Mouse (Mus musculus) heart, adult 2 months (tissue): ENCODE data around the gene Mrps14. TPM values are rescaled to one million over a fixed set of nuclear protein-coding genes. Genes with fewer than 3 reads are reported as not detected.
A peak's percentile ranks its signal among the peaks of the same experiment; 100 is the strongest.

ENCODE experiments used
- DNase-seq, 2 experiments: peaks; one replicate each; pipeline ENCODE4 v3.0.0; 2021
- H3K27ac ChIP-seq: fragments of 200-600 bp; 2 replicates; pipeline ENCODE4 v1.8.1; 2022
- H3K27me3 ChIP-seq: fragments of 200-500 bp; 2 replicates; pipeline ENCODE4 v1.6.1; 2012; ENCODE audit warnings: mild to moderate bottlenecking, low read length, inconsistent platforms, mixed read lengths; ENCODE audit not compliant: control insufficient read depth, insufficient read depth
- H3K36me3 ChIP-seq: fragments of 200-500 bp; 2 replicates; pipeline ENCODE4 v1.6.1; 2012; ENCODE audit warnings: low read length, inconsistent platforms; ENCODE audit not compliant: control insufficient read depth, insufficient read depth
- H3K4me1 ChIP-seq: fragments of 200-500 bp; 2 replicates; pipeline ENCODE4 v1.6.1; 2011; ENCODE audit warnings: low read length; ENCODE audit not compliant: control insufficient read depth, insufficient read depth
- H3K4me3 ChIP-seq: fragments of 200-600 bp; 2 replicates; pipeline ENCODE4 v1.8.1; 2022
- H3K79me2 ChIP-seq: fragments of 200-500 bp; replicated peaks from 2 replicates; pipeline ENCODE4 v1.6.1; 2012; ENCODE audit warnings: mild to moderate bottlenecking, inconsistent platforms, low read length, moderate library complexity, mixed read lengths; ENCODE audit not compliant: control insufficient read depth, insufficient read depth
- H3K9ac ChIP-seq: fragments of 200-500 bp; 2 replicates; pipeline ENCODE4 v1.6.1; 2012; ENCODE audit warnings: low read depth, mild to moderate bottlenecking, control low read depth, inconsistent platforms, low read length, mixed read lengths
- CTCF ChIP-seq: fragments of 200-600 bp; IDR thresholded peaks from 2 replicates; pipeline ENCODE4 v1.8.1; 2022; ENCODE audit warnings: antibody characterized with exemption, mild to moderate bottlenecking, moderate library complexity
- EP300 ChIP-seq: fragments of 200-500 bp; IDR thresholded peaks from 2 replicates; pipeline ENCODE4 v1.6.1; 2011; ENCODE audit warnings: low read depth, low read length, control low read depth; ENCODE audit not compliant: insufficient read depth
- POLR2A ChIP-seq: fragments of 200-500 bp; IDR thresholded peaks from 2 replicates; pipeline ENCODE4 v1.6.1; 2011; ENCODE audit warnings: mild to moderate bottlenecking, low read depth, low read length, control low read depth; ENCODE audit not compliant: insufficient read depth
- WGBS: fragments of 180-500 bp; shearing (Covaris S2); methylation state at CpG from one replicate; pipeline ENCODE4 v1.1.7; 2018; 5-methylcytosine and 5-hydroxymethylcytosine counted together
- intact Hi-C: fragments of 180-260 bp; cut with DNase I; formaldehyde crosslinking; loops from one replicate; pipeline ENCODE4 v1.15.1; 2025
- polyA plus RNA-seq: library from polyadenylated mRNA; depleted of rRNA; stranded (reverse); fragments of >200 nt; gene quantifications from 2 replicates; pipeline ENCODE4 v1.2.3, GENCODE M21; 2012
- total RNA-seq, 2 experiments: library from RNA; stranded (reverse); gene quantifications; 2 replicates each; pipeline ENCODE4 v1.2.3; 2021

Gene Mrps14
- total and polyA plus RNA-seq, 3 experiments = 46.2 to 102 (median 94.6) TPM

GRCm38 (mm10) chr1:160153480-160153879 lies 41.5 kb upstream of the Mrps14 start, which contains the start of gene Tnn:
Tnn (minus strand) TSS chr1:160153580.
- intact Hi-C loops = no loop called here
- Histone ChIP-seq H3K9ac (no peak within 1 kb of the TSS), H3K27me3 (0 out of 2 replicates have a peak, but pooled peaks cover 1% of the 10 kb centered on the region), H3K27ac (no peak within 1 kb of the TSS), H3K79me2 (no peaks in the 10 kb centered on the region), H3K4me1 (no peaks in the 10 kb centered on the region), H3K4me3 (no peak within 1 kb of the TSS), H3K36me3 (no peaks in the 10 kb centered on the region)
- no peak for TF ChIP-seq POLR2A
- no peak for TF ChIP-seq CTCF
- no peak for TF ChIP-seq EP300
- DNase-seq = no peak
- 36% methylated on average over 8 of the region's 8 CpGs for WGBS

DNA sequence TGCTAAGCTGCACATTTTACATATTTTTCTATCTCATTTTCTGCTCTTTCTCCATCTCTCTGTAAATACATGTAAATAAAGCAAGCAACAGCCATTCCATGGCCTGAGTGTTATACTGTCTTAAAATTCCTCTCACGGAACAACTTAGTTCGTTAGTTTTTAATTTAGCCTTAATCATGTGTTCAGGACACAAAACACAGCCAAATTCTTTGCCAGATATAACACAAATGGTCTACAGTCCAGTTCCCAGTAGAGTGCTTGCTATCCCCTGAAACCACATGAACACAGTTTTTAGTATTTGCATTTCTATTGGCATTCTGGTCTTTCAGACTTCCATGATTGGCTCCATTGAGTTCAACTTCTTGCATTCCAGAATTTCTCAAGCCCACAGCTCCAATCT lies 36.8 kb upstream of the Mrps14 start:
- 75% methylated on average over 2 of the region's 2 CpGs for WGBS
- Histone ChIP-seq H3K4me1 (no peaks in the 10 kb centered on the region), H3K36me3 (no peaks in the 10 kb centered on the region), H3K27me3 (0 out of 2 replicates have a peak, but pooled peaks cover 1% of the 10 kb centered on the region), H3K4me3 (no peak overlapping the region), H3K9ac (no peak overlapping the region), H3K27ac (no peak overlapping the region), H3K79me2 (no peaks in the 10 kb centered on the region)
- no peak for TF ChIP-seq EP300
- TF ChIP-seq CTCF = no peak
- no peak for TF ChIP-seq POLR2A
- intact Hi-C loops = no loop called here
- DNase-seq = no peak

DNA sequence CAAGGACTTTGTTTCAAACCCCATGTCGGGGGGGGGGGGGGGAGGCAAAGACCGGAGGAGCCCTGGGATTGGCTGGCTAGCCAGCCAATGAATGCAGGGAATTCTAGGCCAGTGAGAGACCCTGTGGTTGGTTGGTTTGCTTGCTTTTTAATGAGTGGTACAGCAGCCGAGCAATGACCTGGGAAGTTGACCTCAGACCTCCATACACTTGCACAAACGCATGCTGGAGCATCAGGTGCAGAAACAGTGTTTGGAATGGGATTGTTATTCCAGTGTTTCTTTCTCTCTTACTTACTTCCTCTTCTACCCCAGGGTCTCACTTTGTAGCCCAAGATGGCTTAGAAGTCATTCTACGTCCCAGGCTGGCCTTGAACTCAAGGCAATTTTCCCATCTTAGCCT lies 28.4 kb upstream of the Mrps14 start:
- Histone ChIP-seq H3K27me3 (no peaks in the 10 kb centered on the region), H3K36me3 (no peaks in the 10 kb centered on the region), H3K27ac (no peak overlapping the region), H3K4me1 (no peaks in the 10 kb centered on the region), H3K4me3 (no peak overlapping the region), H3K79me2 (no peaks in the 10 kb centered on the region), H3K9ac (no peak overlapping the region)
- no peak for TF ChIP-seq CTCF
- no peak for TF ChIP-seq POLR2A
- TF ChIP-seq EP300 = no peak
- intact Hi-C loops = no loop called here
- 76% methylated on average over 3 of the region's 5 CpGs for WGBS
- no peak for DNase-seq

DNA sequence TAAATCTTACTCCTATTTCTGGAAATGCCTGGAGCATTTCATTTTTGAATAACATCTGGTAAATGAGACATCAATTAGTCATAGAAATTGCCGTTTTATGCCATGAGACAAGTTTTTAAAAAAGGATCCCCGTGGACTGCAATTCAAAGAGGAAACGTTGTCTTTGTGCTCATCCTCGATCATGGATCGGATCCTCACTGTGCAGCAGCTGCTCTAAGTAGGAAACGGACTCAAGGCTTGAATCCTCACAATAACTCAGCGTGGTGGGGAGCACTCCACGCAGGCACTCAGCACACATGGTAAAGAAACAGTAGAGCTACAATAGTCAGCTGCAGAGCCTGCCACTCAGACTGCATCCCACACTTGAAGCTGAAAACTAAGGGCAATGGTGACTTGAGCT lies 18.1 kb upstream of the Mrps14 start:
- Histone ChIP-seq H3K36me3 (no peaks in the 10 kb centered on the region), H3K27ac (no peak overlapping the region), H3K79me2 (no peaks in the 10 kb centered on the region), H3K27me3 (no peaks in the 10 kb centered on the region), H3K4me1 (no peaks in the 10 kb centered on the region), H3K9ac (no peak overlapping the region), H3K4me3 (no peak overlapping the region)
- intact Hi-C loops = no loop called here
- WGBS = 79% methylated on average over 8 of the region's 8 CpGs
- no peak for TF ChIP-seq CTCF
- no peak for TF ChIP-seq POLR2A
- no peak for TF ChIP-seq EP300
- no peak for DNase-seq

- Histone ChIP-seq H3K4me1 (no peaks in the 10 kb centered on the region), H3K9ac (no peak overlapping the region), H3K79me2 (no peaks in the 10 kb centered on the region), H3K27me3 (no peaks in the 10 kb centered on the region), H3K4me3 (no peak overlapping the region), H3K36me3 (no peaks in the 10 kb centered on the region), H3K27ac (no peak overlapping the region)
- intact Hi-C loops = loop anchor here (10.0 kb wide), 1 partner anchor 266 kb away; no protein-coding TSS in a partner anchor
- 34% methylated on average over 4 of the region's 4 CpGs for WGBS
- TF ChIP-seq POLR2A (no peak), EP300 (no peak), CTCF (no peak)
- no peak for DNase-seq
These were observed 13.8 kb upstream of the Mrps14 start for GRCm38 (mm10) chr1:160181216-160181615.

- no peak overlapping the region for H3K9ac ChIP-seq
- WGBS = 11% methylated on average over 5 of the region's 5 CpGs
- H3K79me2 ChIP-seq = no peaks in the 10 kb centered on the region
- peak in 1 of 2 experiments; percentile 21 for DNase-seq
- H3K36me3 ChIP-seq = no peaks in the 10 kb centered on the region
- no peak overlapping the region for H3K4me3 ChIP-seq
- no peak overlapping the region for H3K27ac ChIP-seq
- no peaks in the 10 kb centered on the region for H3K4me1 ChIP-seq
- intact Hi-C loops = loop anchor here (10.0 kb wide), 1 partner anchor 270 kb away; no protein-coding TSS in a partner anchor
- TF ChIP-seq CTCF (peak; percentile 59), POLR2A (no peak)
- H3K27me3 ChIP-seq = no peaks in the 10 kb centered on the region
These were observed 10.5 kb upstream of the Mrps14 start for GRCm38 (mm10) chr1:160184506-160184905.
